Mouse (Mus musculus) erythroblast, adult 5-6 weeks (primary cell): ENCODE data around the gene Aifm3. TPM values are rescaled to one million over a fixed set of nuclear protein-coding genes. Genes with fewer than 3 reads are reported as not detected.
A peak's percentile ranks its signal among the peaks of the same experiment; 100 is the strongest.

Experiments used
- ATAC-seq: replicated peaks from 2 replicates; pipeline ENCODE4 v1.8.0; 2016; ENCODE audit warnings: moderate number of reproducible peaks, mild to moderate bottlenecking, moderate TSS enrichment, inconsistent platforms; ENCODE audit not compliant: poor library complexity, low FRiP score, severe bottlenecking
- total RNA-seq, 2 experiments: library from RNA; stranded (forward) in 1 of 2; stranded (reverse) in 1 of 2; fragments of 150-400 nt in 1 of 2; fragments of 200-764, 138-1000 nt in 1 of 2; gene quantifications; 2 replicates each; pipeline versions ENCODE4 v1.2.3 to v1.2.4; 2015 to 2017; ENCODE audit warnings: low replicate concordance in 2 of 2

Gene Aifm3
- total RNA-seq (2015; ENCODE audit: low replicate concordance), result not detected in 2 replicates
- total RNA-seq (2017; ENCODE audit: low replicate concordance), result not detected in 2 replicates

GRCm38 (mm10) chr16:17489469-17490111, at the start of gene Aifm3:
Aifm3 (plus strand) TSS chr16:17489611.
- ATAC-seq, result peak; percentile 78

- peak; percentile 94 for ATAC-seq
Observed at GRCm38 (mm10) chr16:17451541-17452372, 37.7 kb upstream of the Aifm3 start, which contains the start of gene Crkl. Crkl (plus strand) TSS chr16:17451987.

- peak; percentile 66 for ATAC-seq
Observed at GRCm38 (mm10) chr16:17452373-17452715, 37.1 kb upstream of the Aifm3 start.

- ATAC-seq, result no peak
Observed at GRCm38 (mm10) chr16:17456901-17457300, 32.5 kb upstream of the Aifm3 start.

GRCm38 (mm10) chr16:17460254-17460653, 29.2 kb upstream of the Aifm3 start:
- ATAC-seq, result peak; percentile 76

- no peak for ATAC-seq
Observed at GRCm38 (mm10) chr16:17461596-17461995, 27.8 kb upstream of the Aifm3 start.

GRCm38 (mm10) chr16:17463184-17463583, 26.2 kb upstream of the Aifm3 start:
- no peak for ATAC-seq

GRCm38 (mm10) chr16:17466875-17467663, 22.3 kb upstream of the Aifm3 start:
- no peak for ATAC-seq

GRCm38 (mm10) chr16:17472498-17472897, 16.9 kb upstream of the Aifm3 start:
- no peak for ATAC-seq

GRCm38 (mm10) chr16:17474091-17474490, 15.3 kb upstream of the Aifm3 start:
- ATAC-seq, result 0 out of 2 replicates have a peak, but pooled peaks have one; percentile 61

- no peak for ATAC-seq
Observed at GRCm38 (mm10) chr16:17474761-17475160, 14.7 kb upstream of the Aifm3 start.

GRCm38 (mm10) chr16:17475326-17475725, 14.1 kb upstream of the Aifm3 start:
- ATAC-seq, result no peak

GRCm38 (mm10) chr16:17478331-17478943, 11.0 kb upstream of the Aifm3 start:
- no peak for ATAC-seq

GRCm38 (mm10) chr16:17481465-17481864, 7.9 kb upstream of the Aifm3 start:
- no peak for ATAC-seq

- ATAC-seq, result no peak
Observed at GRCm38 (mm10) chr16:17486505-17486904, 2.9 kb upstream of the Aifm3 start.

- ATAC-seq, result no peak
Observed at GRCm38 (mm10) chr16:17488478-17489468, 638 bp upstream of the Aifm3 start.

GRCm38 (mm10) chr16:17491154-17491553, 1.7 kb downstream of the Aifm3 start:
- ATAC-seq, result 0 out of 2 replicates have a peak, but pooled peaks have one; percentile 9

GRCm38 (mm10) chr16:17491896-17492561, 2.6 kb downstream of the Aifm3 start:
- ATAC-seq, result no peak
